Mouse (Mus musculus) heart, postnatal 14 days (tissue): ENCODE data around the gene Gfpt2. TPM values are rescaled to one million over a fixed set of nuclear protein-coding genes. Genes with fewer than 3 reads are reported as not detected.
A peak's percentile ranks its signal among the peaks of the same experiment; 100 is the strongest.

Experiments
- DNase-seq, 2 experiments: peaks; one replicate each; pipeline ENCODE4 v3.0.0; 2021 to 2022
- intact Hi-C: fragments of 180-260 bp; cut with DNase I; formaldehyde crosslinking; loops from one replicate; pipeline ENCODE4 v1.15.1; 2025
- total RNA-seq, 2 experiments: library from RNA; stranded (reverse); gene quantifications; 2 replicates each; pipeline ENCODE4 v1.2.3; 2021

Gfpt2 gene
- total RNA-seq, 2 experiments from 2014 or later = 15.8 to 17.5 TPM

GRCm38 (mm10) chr11:49831980-49832379, 38.0 kb downstream of the Gfpt2 start:
- DNase-seq = peak in 1 of 2 experiments; percentile 31
- intact Hi-C loops = no loop called here

DNA sequence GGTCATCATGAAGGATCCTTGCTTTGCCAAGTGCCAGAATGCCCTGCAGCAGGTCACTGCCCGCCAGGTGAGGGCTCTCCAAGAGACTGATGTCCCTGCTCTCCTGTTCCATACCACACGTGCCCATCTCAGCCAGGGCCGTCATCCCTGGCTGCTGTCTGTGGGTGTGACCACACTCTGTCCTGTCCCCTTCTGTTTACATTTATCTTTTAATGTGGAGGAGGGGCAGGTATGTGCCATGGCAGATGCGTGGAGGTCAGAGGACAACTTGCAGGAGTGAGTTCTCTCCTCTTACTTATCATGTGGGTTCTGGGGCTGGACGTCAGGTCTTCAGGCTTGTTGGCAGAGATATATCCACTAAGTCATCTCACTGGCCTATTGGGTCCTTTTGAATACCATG, 39.0 kb downstream of the Gfpt2 start:
- DNase-seq = no peak
- intact Hi-C loops = no loop called here

- DNase-seq = no peak
These were observed 40.3 kb downstream of the Gfpt2 start for GRCm38 (mm10) chr11:49834248-49834647.

GRCm38 (mm10) chr11:49835257-49835956, 41.4 kb downstream of the Gfpt2 start:
- DNase-seq = no peak
- intact Hi-C loops = no loop called here

More at GRCm38 (mm10) chr11:49834248-49834647, 40.3 kb downstream of the Gfpt2 start:
- intact Hi-C loops = no loop called here

GRCm38 (mm10) chr11:49837717-49838407, 43.9 kb downstream of the Gfpt2 start:
- no peak for DNase-seq
- intact Hi-C loops = no loop called here

GRCm38 (mm10) chr11:49840666-49841065, 46.7 kb downstream of the Gfpt2 start:
- intact Hi-C loops = no loop called here
- no peak for DNase-seq

DNA sequence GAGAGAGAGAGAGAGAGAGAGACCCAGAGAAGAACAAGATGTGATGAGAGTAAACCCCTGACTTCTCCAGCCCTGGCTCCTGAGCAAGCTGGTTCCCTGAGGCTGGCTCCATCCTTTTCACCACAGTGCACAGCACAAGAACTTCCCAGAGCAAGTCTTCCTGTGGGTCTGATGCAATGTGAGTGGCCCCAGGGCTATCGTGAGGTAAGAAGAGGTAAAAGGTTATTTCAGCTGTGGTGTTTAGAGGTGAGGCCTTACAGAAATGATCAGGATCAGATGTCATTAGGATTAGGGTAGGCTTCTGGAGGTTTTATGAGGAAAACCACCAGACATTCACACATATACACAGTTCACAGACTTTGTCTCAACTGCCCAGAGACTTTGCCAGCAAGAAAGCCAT, 47.9 kb downstream of the Gfpt2 start:
- DNase-seq = no peak
- intact Hi-C loops = no loop called here

- intact Hi-C loops = no loop called here
- no peak for DNase-seq
These were observed 48.7 kb downstream of the Gfpt2 start for GRCm38 (mm10) chr11:49842718-49843117.

DNA sequence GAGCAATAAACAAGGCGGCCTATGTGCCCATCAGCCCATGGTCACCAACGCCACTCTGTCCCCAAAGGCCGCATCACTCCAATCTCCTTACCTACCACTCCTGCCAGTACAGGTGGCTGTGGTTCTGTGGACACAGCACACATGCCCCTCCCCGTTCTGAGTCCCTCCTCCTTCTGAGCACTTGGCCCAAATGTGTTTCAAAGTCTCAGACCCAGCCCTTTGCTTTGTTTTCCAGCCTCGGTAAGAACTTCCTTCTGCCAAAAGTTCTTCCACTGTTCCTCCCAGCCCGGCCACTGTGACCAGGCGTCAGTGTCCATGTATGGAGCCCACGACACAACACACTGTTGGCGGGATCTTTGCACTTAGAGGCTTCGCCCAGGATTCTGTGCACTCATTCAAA, 50.3 kb downstream of the Gfpt2 start:
- intact Hi-C loops = loop anchor here (2.0 kb wide), 1 partner anchor 116 kb away; no protein-coding TSS in a partner anchor

DNA sequence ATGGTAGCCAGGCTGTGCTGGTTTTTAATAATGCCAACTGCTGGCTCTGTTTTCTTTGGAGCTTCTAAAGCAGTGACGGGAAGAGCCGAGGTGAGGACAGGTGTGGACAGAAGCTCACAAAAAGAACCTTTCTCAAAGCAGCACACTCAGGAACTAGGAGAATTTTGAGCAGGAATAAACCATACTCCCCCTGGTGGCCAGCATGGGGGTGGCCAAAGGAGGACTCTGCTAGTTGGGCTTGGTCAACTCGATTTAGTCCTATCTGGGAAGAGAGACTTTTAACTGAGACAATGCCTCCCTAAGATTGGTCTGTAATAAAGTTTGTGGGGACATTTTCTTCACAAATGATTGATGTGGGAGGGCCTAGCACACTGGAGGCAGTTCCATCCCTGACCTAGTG, 51.0 kb downstream of the Gfpt2 start:
- intact Hi-C loops = loop anchor here (2.0 to 5.0 kb wide), 3 partner anchors 116 to 193 kb away; partner anchors contain the start of gene Cnot6
- DNase-seq = peak; percentile 63 to 80

More for the DNA sequence above, 50.3 kb downstream of the Gfpt2 start:
- no peak for DNase-seq

- no peak for DNase-seq
- intact Hi-C loops = loop anchor here (2.0 to 5.0 kb wide), 3 partner anchors 117 to 194 kb away; partner anchors contain the start of gene Cnot6
These were observed 52.0 kb downstream of the Gfpt2 start for GRCm38 (mm10) chr11:49845958-49846357.

DNA sequence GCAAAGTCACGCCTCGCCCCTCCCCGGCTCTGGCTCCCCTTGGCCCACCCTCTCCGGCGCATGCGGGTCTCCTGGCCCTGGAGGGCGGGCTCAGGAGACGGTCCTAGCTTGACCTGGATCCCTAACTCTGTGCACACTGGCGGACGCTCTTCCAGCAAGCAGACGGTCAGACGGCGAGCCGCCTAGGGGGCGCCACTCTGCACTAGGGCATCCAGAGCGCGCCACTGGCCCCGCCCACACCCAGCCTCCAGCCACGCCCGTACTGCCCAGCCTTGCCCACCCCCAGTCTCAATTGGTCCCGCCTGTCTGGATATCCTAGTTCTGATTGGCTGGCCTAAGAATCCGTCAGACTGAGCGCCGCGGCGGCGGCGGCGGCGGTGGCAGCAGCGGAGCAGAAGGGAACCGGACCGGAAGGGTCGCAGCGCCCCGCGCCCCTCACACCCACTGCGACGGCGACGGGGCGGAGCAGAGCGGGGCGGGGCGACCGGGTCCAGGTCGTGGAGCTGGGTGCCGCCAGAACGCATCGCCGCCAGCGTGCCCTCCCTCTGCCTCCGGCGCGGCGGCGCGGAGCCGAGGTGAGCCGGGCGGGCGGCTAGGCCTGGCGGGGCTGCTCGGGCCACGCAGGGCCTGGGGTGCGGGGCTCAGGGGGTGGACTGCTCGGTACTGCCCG, 52.6 kb downstream of the Gfpt2 start, which contains the start of gene Mapk9:
Mapk9 (plus strand) TSS at position 351 of the 670 bp plus-strand sequence.
- peak; percentile 99 for DNase-seq
- intact Hi-C loops = loop anchor here (5.0 kb wide), 2 partner anchors 134 to 194 kb away; partner anchors contain the start of gene Cnot6

- DNase-seq = no peak
- intact Hi-C loops = loop anchor here (5.0 kb wide), 2 partner anchors 135 to 195 kb away; partner anchors contain the start of gene Cnot6
These were observed 53.3 kb downstream of the Gfpt2 start for GRCm38 (mm10) chr11:49847071-49847810.

GRCm38 (mm10) chr11:49847811-49848078, 53.8 kb downstream of the Gfpt2 start:
- intact Hi-C loops = loop anchor here (5.0 kb wide), 2 partner anchors 135 to 195 kb away; partner anchors contain the start of gene Cnot6

DNA sequence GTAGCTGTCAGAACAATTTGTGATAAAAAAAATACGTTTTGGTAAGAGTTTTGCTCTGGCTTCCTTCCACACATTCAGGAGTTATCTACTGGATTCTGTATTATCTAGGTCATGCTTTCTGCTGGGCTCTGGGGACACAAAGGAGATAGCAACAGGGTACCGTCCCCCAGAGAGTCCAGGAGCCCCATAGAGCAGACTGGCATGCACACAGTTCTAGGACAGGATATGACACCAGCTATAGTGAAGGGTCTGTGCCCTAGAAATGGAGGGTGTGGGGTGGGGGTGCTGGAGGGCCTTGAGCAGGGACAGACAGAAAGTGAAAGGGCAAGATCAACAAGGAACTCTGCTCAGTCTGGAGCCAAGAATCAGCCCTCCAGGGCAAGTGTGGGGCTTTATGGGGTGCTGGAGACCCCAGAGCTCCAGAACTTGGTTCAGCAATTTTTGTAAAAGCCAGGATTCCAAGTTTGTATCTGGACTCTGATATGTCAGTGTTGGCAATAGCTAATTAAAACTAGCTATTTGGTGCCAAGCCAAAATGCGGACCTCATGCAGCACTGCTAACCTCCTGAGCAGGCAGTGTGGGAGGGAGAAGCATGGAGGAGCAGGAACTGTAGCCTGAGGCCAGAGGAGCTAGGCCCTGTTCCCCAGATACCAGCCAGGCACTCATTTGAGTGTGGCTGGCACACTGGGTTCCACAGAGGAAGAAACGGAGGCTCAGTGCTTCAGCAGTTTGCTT, 54.3 kb downstream of the Gfpt2 start:
- peak in 1 of 2 experiments; percentile 29 for DNase-seq
- intact Hi-C loops = loop anchor here (5.0 kb wide), 2 partner anchors 136 to 196 kb away; partner anchors contain the start of gene Cnot6

More at GRCm38 (mm10) chr11:49847811-49848078, 53.8 kb downstream of the Gfpt2 start:
- no peak for DNase-seq

DNA sequence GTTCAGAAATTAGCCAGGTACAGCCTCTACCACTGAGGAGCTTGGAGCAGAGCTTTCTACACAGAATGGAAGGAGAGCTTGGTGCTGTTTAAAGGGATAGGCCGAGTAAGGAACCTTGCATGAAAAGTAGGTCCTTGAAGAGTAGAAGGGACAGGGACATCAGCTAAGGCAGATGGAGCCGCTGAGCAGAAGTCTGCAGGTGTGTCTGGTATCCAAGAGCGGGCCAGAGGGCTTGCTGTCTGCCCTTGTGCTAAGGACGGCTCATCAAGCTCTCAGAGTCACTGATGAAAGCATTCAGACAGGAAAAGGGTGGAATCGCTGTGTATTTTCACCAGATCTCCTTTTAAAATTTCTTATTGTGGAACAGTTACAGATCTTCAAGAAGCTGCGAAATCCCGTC, 56.4 kb downstream of the Gfpt2 start:
- no peak for DNase-seq
- intact Hi-C loops = no loop called here

DNA sequence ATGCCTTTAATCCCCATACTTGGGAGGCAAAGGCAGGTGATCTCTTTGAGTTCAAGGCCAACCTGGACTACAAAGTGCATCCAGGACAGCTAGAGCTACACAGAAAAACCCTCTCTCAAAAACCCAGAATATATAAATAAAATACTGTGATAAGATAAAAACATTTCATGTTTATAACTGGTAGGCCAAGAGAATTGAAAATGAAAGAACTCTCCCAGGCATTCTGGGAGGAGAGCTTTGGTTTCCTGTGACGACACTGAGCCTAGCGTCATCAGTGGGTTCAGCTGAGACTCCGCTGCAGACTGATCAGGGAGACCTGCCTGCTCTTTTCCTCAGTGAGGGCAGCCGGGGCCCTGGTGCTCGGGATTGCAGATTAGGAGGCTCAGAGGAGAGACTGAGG, 61.2 kb downstream of the Gfpt2 start:
- intact Hi-C loops = no loop called here
- DNase-seq = no peak

GRCm38 (mm10) chr11:49861139-49861538, 67.2 kb downstream of the Gfpt2 start:
- no peak for DNase-seq
- intact Hi-C loops = no loop called here

DNA sequence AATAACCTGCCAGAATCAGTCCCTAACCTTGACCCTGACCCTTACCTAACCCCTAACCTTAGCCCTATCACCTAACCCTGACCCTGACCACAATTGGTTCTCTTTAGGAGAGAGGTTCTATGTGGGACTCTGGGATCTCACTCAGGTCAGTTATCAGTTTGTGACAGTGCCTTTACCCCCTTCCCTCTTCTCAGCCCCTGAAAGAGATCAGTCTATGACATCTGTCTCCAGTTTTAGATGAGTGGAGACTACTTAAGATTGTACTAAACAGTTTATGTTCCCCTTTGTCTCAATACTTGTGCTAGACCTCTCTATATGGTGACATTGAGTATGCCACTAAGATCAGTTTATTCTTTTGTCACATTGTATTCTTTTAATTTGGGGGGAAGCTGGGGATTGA, 69.9 kb downstream of the Gfpt2 start:
- no peak for DNase-seq
- intact Hi-C loops = no loop called here

- intact Hi-C loops = no loop called here
- no peak for DNase-seq
These were observed 73.3 kb downstream of the Gfpt2 start for GRCm38 (mm10) chr11:49867320-49867719.
